Mouse (Mus musculus) layer of hippocampus, postnatal 25 days (tissue): Measurements from ENCODE around the gene Gm21874. TPM values are rescaled to one million over a fixed set of nuclear protein-coding genes. Genes with fewer than 3 reads are reported as not detected.
"Not testable (repeated sequence)": the region's sequence is repeated elsewhere in the genome, so short reads cannot be mapped to it uniquely, and the experiment has no call there.

Source experiments
- DNase-seq, 2 experiments: peaks; one replicate each; pipeline ENCODE4 v3.0.0; 2022; ENCODE audit warnings: mixed read lengths in 2 of 2, low spot score in 1 of 2; ENCODE audit errors: extremely low spot score in 1 of 2
- total RNA-seq, 2 experiments: library from RNA; stranded (reverse); gene quantifications; 2 replicates each; pipeline ENCODE4 v1.2.3; 2021

Gene Gm21874
- not detected for total RNA-seq

DNA sequence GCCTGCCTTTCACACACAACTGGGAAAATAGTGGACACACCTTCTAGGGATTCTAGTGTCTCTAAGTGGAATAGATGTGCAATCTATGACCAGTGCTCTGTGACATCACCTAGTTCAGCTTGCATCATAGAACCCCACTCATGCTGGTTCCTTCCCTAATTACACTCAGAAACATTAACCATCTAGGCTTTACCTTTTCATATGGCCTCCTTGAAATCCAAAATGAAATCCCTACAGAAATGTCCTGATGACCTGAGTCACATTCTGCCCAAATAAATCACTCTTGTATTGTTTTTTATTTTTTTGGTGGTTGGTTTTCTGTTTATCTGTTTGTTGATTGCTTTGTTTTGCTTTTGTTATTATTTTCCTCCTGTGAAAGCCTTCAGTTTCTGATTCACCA is at the start of gene Gm21874:
Gene Gm21874 (minus strand): TSS at position 101 of the 400 bp plus-strand sequence.
- not testable (repeated sequence) for DNase-seq

Other genes with a start within 250 kb of the Gm21874 start
- not detected for gene Gm21721, start 214.0 kb downstream of the Gm21874 start, total RNA-seq
- not detected for gene Gm21812, start 69.0 kb downstream of the Gm21874 start, total RNA-seq